Mouse (Mus musculus): ENCODE data around the gene Nectin2. TPM values are rescaled to one million over a fixed set of nuclear protein-coding genes. Genes with fewer than 3 reads are reported as not detected.

Gene Nectin2
- total and polyA plus RNA-seq, 2 experiments from 2014 or later: 55.3 to 75.3 TPM

DNA sequence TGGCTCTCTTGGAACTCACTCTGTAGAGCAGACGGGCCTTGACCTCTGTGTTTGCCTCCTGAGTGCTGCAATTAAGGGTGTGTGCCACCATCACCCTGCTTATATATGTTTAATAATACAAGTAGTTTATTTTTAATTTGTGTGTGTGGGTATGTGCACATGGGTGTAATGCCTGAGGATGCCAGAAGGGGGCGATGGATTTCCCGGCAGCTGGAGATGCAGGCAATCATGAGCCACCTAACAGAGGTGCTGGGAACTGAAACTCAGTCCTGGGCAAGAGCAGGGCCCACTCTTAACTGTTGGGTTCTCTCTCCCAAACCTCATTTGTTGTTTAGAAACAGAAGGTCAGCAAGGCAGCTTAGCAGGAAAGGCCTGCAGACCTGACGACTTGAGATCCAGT is 29.6 kb upstream of the Nectin2 start:
- no peak overlapping the region for H3K27ac ChIP-seq (ENCODE audit: low read depth, low read length)
- H3K4me1 ChIP-seq (ENCODE audit: insufficient read depth, low read length): no peaks in the 10 kb centered on the region
- no peak overlapping the region for H3K9ac ChIP-seq (replicated peaks; ENCODE audit: low read length, poor library complexity, severe bottlenecking)
- no peak overlapping the region for H3K4me3 ChIP-seq (ENCODE audit: low read depth, low read length)
- DNase-seq (ENCODE audit: low spot score): no peak
- H3K4me2 ChIP-seq (ENCODE audit: low read depth, low read length, poor library complexity, severe bottlenecking): no peak overlapping the region
- WGBS: 82% methylated on average over 4 of the region's 4 CpGs
- no peaks in the 10 kb centered on the region for H3K36me3 ChIP-seq (ENCODE audit: insufficient read depth, low read length)
- H3K9me3 ChIP-seq (ENCODE audit: low read length): no peaks in the 10 kb centered on the region
- H3K27me3 ChIP-seq (ENCODE audit: insufficient read depth, low read length): no peaks in the 10 kb centered on the region
- ATAC-seq (ENCODE audit: low FRiP score): no peak
- peak; percentile 22; the same call in 1 of the 2 replicates for TF ChIP-seq CTCF (IDR thresholded peaks at IDR 0.05)

DNA sequence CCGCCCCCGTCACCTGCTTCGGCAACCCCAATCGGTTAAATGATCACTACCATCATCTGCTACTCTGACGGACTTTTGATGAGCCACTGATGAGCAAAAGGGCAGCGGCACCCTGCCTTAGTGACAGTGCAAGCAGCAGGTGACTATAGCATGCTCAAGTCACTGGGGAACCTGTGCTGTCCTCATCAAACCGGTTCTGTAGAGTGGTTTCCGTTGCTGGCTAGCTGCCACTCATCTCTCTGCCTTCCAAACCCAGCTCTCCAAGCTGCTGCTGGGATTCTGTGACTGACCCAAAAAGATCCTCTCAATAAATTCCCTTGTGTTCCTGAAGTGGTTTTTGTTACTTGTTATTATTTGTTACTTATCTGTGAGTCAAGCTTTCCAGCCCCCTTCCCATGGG is 28.4 kb upstream of the Nectin2 start:
- Histone ChIP-seq H3K9me3 (ENCODE audit: low read length) (no peaks in the 10 kb centered on the region), H3K4me2 (ENCODE audit: low read depth, low read length, poor library complexity, severe bottlenecking) (no peak overlapping the region), H3K27ac (ENCODE audit: low read depth, low read length) (no peak overlapping the region), H3K36me3 (ENCODE audit: insufficient read depth, low read length) (no peaks in the 10 kb centered on the region), H3K4me1 (ENCODE audit: insufficient read depth, low read length) (no peaks in the 10 kb centered on the region), H3K9ac (replicated peaks; ENCODE audit: low read length, poor library complexity, severe bottlenecking) (no peak overlapping the region), H3K4me3 (ENCODE audit: low read depth, low read length) (no peak overlapping the region), H3K27me3 (ENCODE audit: insufficient read depth, low read length) (no peaks in the 10 kb centered on the region)
- DNase-seq (ENCODE audit: low spot score): no peak
- TF ChIP-seq CTCF (IDR thresholded peaks at IDR 0.05): no peak
- whole genome bisulfite sequencing: 87% methylated on average over 8 of the region's 8 CpGs
- no peak for ATAC-seq (ENCODE audit: low FRiP score)

DNA sequence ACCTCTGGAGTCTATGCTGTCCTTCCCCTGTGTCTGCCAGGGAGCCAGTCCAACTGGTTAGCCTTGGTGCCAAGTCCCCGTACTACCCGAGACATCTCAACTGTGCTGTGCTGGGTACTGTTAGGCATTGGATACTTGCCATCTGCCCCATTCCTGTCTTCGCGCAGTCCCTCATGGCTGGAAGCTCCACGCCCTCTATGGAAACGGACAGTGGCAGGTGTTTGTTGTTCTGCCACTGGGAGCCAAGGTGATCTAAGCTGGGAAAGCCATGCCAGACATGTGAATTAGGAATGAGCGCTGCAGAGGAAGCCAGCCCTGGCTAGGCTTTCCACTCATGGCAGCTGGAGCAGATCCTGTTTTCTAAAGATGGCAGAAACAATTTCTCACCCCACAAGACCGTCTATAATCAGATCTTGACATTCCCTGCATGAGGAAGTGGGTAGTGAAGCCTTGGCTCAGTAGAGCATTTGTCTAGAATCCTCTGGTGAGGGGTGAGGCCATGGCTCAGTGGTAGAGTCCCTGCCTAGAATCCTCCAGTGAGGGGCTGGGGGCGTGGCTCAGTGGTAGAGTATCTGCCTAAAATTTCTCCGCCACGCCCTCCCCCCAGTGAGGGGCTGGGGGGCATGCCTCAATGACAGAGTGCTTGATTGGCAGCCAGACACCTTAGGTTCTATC is 26.9 kb upstream of the Nectin2 start:
- Histone ChIP-seq H3K27me3 (ENCODE audit: insufficient read depth, low read length) (no peaks in the 10 kb centered on the region), H3K27ac (ENCODE audit: low read depth, low read length) (no peak overlapping the region), H3K9me3 (ENCODE audit: low read length) (no peaks in the 10 kb centered on the region), H3K9ac (replicated peaks; ENCODE audit: low read length, poor library complexity, severe bottlenecking) (no peak overlapping the region), H3K36me3 (ENCODE audit: insufficient read depth, low read length) (no peaks in the 10 kb centered on the region), H3K4me1 (ENCODE audit: insufficient read depth, low read length) (no peaks in the 10 kb centered on the region), H3K4me2 (ENCODE audit: low read depth, low read length, poor library complexity, severe bottlenecking) (no peak overlapping the region), H3K4me3 (ENCODE audit: low read depth, low read length) (no peak overlapping the region)
- WGBS: 86% methylated on average over 11 of the region's 11 CpGs
- DNase-seq (ENCODE audit: low spot score): no peak
- ATAC-seq (ENCODE audit: low FRiP score): no peak
- no peak for TF ChIP-seq CTCF (IDR thresholded peaks at IDR 0.05)

DNA sequence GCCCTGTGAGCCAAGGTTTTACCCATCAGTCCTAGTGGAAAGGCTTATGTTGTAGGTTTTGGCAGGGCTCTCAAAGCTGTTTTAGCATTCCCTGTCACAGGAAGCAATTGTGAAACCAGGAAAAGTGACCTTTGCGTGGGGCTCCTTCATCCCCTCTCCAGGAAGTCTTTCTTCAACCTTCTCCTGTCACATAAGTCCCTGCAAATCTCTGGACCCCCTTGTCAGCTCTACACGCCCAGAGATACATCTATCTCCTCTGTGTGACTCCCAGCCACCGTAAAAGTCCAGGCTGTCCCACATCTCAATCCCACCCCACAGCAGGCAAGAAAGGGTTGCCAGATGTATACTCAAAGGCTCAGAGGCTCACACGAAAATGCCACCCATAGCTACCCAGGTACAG is 21.4 kb upstream of the Nectin2 start:
- ATAC-seq (ENCODE audit: low FRiP score): no peak
- no peak overlapping the region for H3K27ac ChIP-seq (ENCODE audit: low read depth, low read length)
- WGBS: 57% methylated on average over 4 of the region's 4 CpGs
- H3K4me2 ChIP-seq (ENCODE audit: low read depth, low read length, poor library complexity, severe bottlenecking): no peak overlapping the region
- DNase-seq (ENCODE audit: low spot score): no peak
- H3K4me3 ChIP-seq (ENCODE audit: low read depth, low read length): no peak overlapping the region
- H3K36me3 ChIP-seq (ENCODE audit: insufficient read depth, low read length): no peaks in the 10 kb centered on the region
- TF ChIP-seq CTCF (IDR thresholded peaks at IDR 0.05): no peak
- 0 out of 2 replicates have a peak, but pooled peaks cover 9% of the 10 kb centered on the region for H3K4me1 ChIP-seq (ENCODE audit: insufficient read depth, low read length)
- no peak overlapping the region for H3K9ac ChIP-seq (replicated peaks; ENCODE audit: low read length, poor library complexity, severe bottlenecking)
- no peaks in the 10 kb centered on the region for H3K9me3 ChIP-seq (ENCODE audit: low read length)
- peaks cover 26% of the 10 kb centered on the region for H3K27me3 ChIP-seq (ENCODE audit: insufficient read depth, low read length)

DNA sequence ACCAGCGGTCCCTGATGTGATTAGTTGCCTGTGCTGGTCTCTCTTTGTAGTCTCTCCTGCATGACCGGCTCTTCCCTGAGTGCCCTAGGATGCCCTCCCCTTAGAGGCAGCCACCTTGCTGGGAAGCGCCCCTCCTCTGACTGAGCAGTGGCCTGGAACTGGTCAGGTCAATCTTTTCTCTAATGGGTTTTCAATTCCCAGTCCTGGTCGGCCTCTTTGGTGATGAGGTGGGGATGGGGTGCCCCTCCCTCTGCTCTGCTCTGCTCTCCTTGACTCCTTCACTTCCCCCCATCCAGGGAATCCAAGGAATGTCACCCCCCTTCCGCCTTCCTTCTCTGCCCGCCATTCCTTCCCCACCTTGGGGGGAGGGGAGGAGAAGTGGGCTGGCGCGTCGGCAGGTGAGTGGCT is 20.7 kb upstream of the Nectin2 start, which contains the start of gene Bcam:
Gene Bcam (minus strand): TSS at position 33 of the 408 bp plus-strand sequence.
- no peak for TF ChIP-seq CTCF (IDR thresholded peaks at IDR 0.05)
- DNase-seq (ENCODE audit: low spot score): no peak
- 0 out of 2 replicates have a peak, but pooled peaks cover 9% of the 10 kb centered on the region for H3K4me1 ChIP-seq (ENCODE audit: insufficient read depth, low read length)
- ATAC-seq (ENCODE audit: low FRiP score): peak; percentile 21; the same call in 1 of the 2 replicates
- H3K27me3 ChIP-seq (ENCODE audit: insufficient read depth, low read length): peaks cover 26% of the 10 kb centered on the region
- no peaks in the 10 kb centered on the region for H3K36me3 ChIP-seq (ENCODE audit: insufficient read depth, low read length)
- H3K9me3 ChIP-seq (ENCODE audit: low read length): no peaks in the 10 kb centered on the region
- WGBS: 6% methylated on average over 9 of the region's 9 CpGs
- H3K9ac ChIP-seq (replicated peaks; ENCODE audit: low read length, poor library complexity, severe bottlenecking): peak within 1 kb of the TSS; percentile 46
- no peak within 1 kb of the TSS for H3K27ac ChIP-seq (ENCODE audit: low read depth, low read length)
- peak within 1 kb of the TSS; percentile 91 for H3K4me2 ChIP-seq (ENCODE audit: low read depth, low read length, poor library complexity, severe bottlenecking)
- peak within 1 kb of the TSS; percentile 42 for H3K4me3 ChIP-seq (ENCODE audit: low read depth, low read length)

DNA sequence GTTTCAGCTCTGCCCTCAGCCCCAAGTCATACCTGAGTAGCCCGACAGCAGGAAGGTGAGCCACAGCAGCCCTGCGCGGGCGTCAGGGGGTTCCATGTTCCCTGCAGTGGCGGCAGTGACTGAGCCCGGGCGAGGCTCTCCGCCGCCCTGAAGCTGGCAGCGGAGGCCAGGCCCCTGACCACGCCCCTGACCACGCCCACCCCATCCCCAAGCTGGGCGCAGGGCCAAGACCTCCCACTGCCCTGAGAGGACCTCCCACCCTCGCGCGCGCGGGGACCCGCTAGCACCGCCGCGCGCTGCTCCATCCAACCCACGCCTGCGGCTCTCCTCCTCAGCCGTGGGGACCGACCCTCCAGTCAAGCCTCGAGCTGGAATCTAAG is 20.1 kb upstream of the Nectin2 start:
- Histone ChIP-seq H3K9me3 (ENCODE audit: low read length) (no peaks in the 10 kb centered on the region), H3K4me3 (ENCODE audit: low read depth, low read length) (peak overlapping the region; percentile 42), H3K4me2 (ENCODE audit: low read depth, low read length, poor library complexity, severe bottlenecking) (peak overlapping the region; percentile 91), H3K27me3 (ENCODE audit: insufficient read depth, low read length) (peaks cover 26% of the 10 kb centered on the region), H3K4me1 (ENCODE audit: insufficient read depth, low read length) (0 out of 2 replicates have a peak, but pooled peaks cover 9% of the 10 kb centered on the region), H3K36me3 (ENCODE audit: insufficient read depth, low read length) (no peaks in the 10 kb centered on the region), H3K27ac (ENCODE audit: low read depth, low read length) (no peak overlapping the region), H3K9ac (replicated peaks; ENCODE audit: low read length, poor library complexity, severe bottlenecking) (peak overlapping the region; percentile 46)
- TF ChIP-seq CTCF (IDR thresholded peaks at IDR 0.05): no peak
- peak; percentile 61 for DNase-seq (ENCODE audit: low spot score)
- under 1% methylated on average over 28 of the region's 28 CpGs for WGBS
- peak; percentile 70; the same call in 1 of the 2 replicates for ATAC-seq (ENCODE audit: low FRiP score)
